Mouse (Mus musculus): Measurements from ENCODE around the gene Jmjd1c.

GRCm38 (mm10) chr10:67120180-67120579, 24.3 kb downstream of the Jmjd1c start:
- TF ChIP-seq CTCF (IDR thresholded peaks at IDR 0.05; ENCODE audit: low read depth, low read length) (no peak), POLR2A (IDR thresholded peaks at IDR 0.05; ENCODE audit: extremely low read depth, insufficient read depth, low read length) (no peak)
